Mouse (Mus musculus) lung, adult 10 weeks (tissue): ENCODE results near the gene Phf14. TPM values are rescaled to one million over a fixed set of nuclear protein-coding genes. Genes with fewer than 3 reads are reported as not detected.

ENCODE experiments used
- polyA plus RNA-seq: library from polyadenylated mRNA; stranded (reverse); fragments of 350-450 nt; fragmentation: Illumina TruSeq; extraction: RNeasy Lipid Tissue Mini Kit (QIAGEN cat#74804); gene quantifications from one replicate; pipeline ENCODE4 v1.2.3, GENCODE M21; 2014; ENCODE audit warnings: low read depth, low replicate concordance; ENCODE audit not compliant: insufficient read depth

Gene Phf14
- 14.6 TPM for polyA plus RNA-seq

DNA sequence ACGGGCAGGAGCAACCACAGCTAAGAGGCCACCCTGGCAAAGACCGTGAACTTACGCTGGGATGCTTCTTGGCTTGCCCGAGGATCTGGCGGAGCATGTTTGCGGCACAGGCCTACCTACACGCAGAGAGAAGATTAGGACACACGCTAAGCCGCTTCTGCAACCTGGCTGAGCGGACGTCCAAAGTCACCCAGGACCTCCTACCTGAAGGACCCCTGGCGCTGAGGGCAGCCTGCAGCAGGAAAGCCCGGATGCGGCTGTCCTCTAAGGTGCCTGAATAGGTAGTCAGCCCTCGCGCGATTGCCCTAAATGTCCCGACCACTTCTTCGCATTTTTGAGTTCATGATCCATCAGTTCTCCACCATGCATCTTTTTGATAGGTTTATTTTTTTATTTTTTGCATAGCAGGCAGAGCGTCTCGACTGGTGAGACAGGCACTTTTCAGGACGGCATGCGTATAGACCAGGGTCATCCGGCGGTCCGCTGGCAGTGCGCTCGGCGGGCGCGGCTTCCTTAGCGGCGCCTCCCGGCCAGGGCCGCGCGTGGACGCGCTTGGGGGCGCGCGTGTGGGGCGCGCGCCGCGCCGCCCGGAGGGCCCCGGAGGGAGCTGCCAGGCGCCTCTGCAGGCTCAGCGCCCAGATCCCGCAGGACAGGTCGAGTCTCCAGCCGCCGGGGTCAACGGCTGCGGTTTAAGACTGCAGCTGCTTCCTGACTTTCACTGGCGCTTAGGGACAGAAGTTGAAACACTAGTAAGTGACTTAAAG, at the start of gene Phf14, which contains the start of gene Ndufa4:
Gene Phf14, plus strand, starts transcription at position 541 of the 764 bp plus-strand sequence.
Gene Ndufa4, minus strand, starts transcription at position 229 of the 764 bp plus-strand sequence.

Other genes starting within 250 kb of the Phf14 start
- gene Ndufa4, start 312 bp upstream of the Phf14 start, polyA plus RNA-seq, result 715 TPM